Mouse (Mus musculus): ENCODE results near the gene Atp6v0b.

DNA sequence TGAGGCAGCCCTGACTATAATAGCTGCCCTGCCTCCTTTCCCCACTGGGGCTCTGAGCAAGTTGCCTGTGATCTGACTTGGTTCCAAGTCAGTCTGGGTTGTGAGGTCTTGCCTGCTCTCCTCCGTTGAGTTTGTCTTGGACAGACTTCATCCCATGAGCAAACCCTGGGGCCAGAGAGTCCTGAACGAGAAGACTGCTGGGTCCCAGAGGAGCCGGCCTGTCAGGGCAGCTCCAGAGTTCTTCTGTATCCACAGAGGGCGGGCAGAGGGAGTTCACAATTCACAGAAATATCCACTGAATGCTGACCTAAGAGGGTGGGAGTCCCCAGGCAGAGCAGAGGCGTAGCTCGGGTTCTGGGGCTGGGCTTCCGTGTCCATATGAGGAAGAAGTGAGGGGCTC lies 36.3 kb downstream of the Atp6v0b start:
- TF ChIP-seq CTCF (IDR thresholded peaks at IDR 0.05; ENCODE audit: low read depth), result no peak
- no peak for TF ChIP-seq EP300 (optimal IDR thresholded peaks at IDR 0.05)
